Mouse (Mus musculus): ENCODE measurements around the gene Tnfrsf14. TPM values are rescaled to one million over a fixed set of nuclear protein-coding genes. Genes with fewer than 3 reads are reported as not detected.
A peak's percentile ranks its signal among the peaks of the same experiment; 100 is the strongest.

Tnfrsf14 gene
- total and polyA plus RNA-seq, 3 experiments = 8.2 to 13.4 TPM; not detected in 1

- Histone ChIP-seq H3K4me3 (ENCODE audit: control insufficient read depth in 1 of 2, insufficient read depth in 1 of 2, low read depth in 2 of 2, low read length in 2 of 2) (peak within 1 kb of the TSS; percentile 65 to 92), H3K9ac (ENCODE audit: control insufficient read depth, low read depth, low read length, poor library complexity, severe bottlenecking) (peak within 1 kb of the TSS; percentile 85), H3K4me1 (ENCODE audit: control insufficient read depth in 1 of 2, insufficient read depth in 2 of 2, low read length in 2 of 2) (peaks cover 6 to 18% of the 10 kb centered on the region in 2 experiments; a peak in 3 of 4 replicates), H3K36me3 (ENCODE audit: control insufficient read depth in 1 of 2, insufficient read depth in 2 of 2, low read length in 2 of 2) (peaks cover 2 to 15% of the 10 kb centered on the region in 2 experiments), H3K27me3 (ENCODE audit: control insufficient read depth in 1 of 2, insufficient read depth in 2 of 2, low read length in 2 of 2) (peaks cover 0 to 5% of the 10 kb centered on the region in 2 experiments; a peak in 1 of 4 replicates), H3K9me3 (replicated peaks; ENCODE audit: insufficient read depth, low read length) (no peaks in the 10 kb centered on the region), H3K79me2 (ENCODE audit: control insufficient read depth, insufficient read depth, low read length, poor library complexity) (peaks cover 36% of the 10 kb centered on the region), H3K27ac (ENCODE audit: control insufficient read depth, low read depth, low read length) (peak within 1 kb of the TSS; percentile 97)
- TF ChIP-seq HCFC1 (IDR thresholded peaks at IDR 0.05; ENCODE audit: low read depth, low read length) (peak; percentile 91), NRF1 (IDR thresholded peaks at IDR 0.05; ENCODE audit: insufficient read depth, low read depth, low read length, poor library complexity, severe bottlenecking) (peak; percentile 49; the same call in 1 of the 2 replicates), POLR2AphosphoS2 (IDR thresholded peaks at IDR 0.05; ENCODE audit: low read length) (peak; percentile 80), ZMIZ1 (IDR thresholded peaks at IDR 0.05; ENCODE audit: low read depth, low read length) (0 out of 2 replicates have a peak, but pooled peaks have one; percentile 59), CHD2 (IDR thresholded peaks at IDR 0.05; ENCODE audit: low read length) (no peak), ELF1 (IDR thresholded peaks at IDR 0.05; ENCODE audit: low read depth, low read length) (0 out of 2 replicates have a peak, but pooled peaks have one; percentile 12), MXI1 (IDR thresholded peaks at IDR 0.05; ENCODE audit: low read depth, low read length) (peak; percentile 30; the same call in 1 of the 2 replicates), KAT2A (conservative IDR thresholded peaks at IDR 0.05; ENCODE audit: low read depth, low read length) (no peak; the same call in 1 of the 2 replicates), TAL1 (IDR thresholded peaks at IDR 0.05; ENCODE audit: low read length) (no peak), ZC3H11A (IDR thresholded peaks at IDR 0.05; ENCODE audit: low read depth, low read length) (no peak), POLR2A (IDR thresholded peaks at IDR 0.05; ENCODE audit: control insufficient read depth in 1 of 2, insufficient read depth in 1 of 2, low read depth in 1 of 2, low read length in 2 of 2, poor library complexity in 1 of 2) (peak; percentile 69 to 92; a peak in 3 of 4 replicates), TCF12 (IDR thresholded peaks at IDR 0.05; ENCODE audit: low read depth, low read length) (peak; percentile 70), USF1 (IDR thresholded peaks at IDR 0.05; ENCODE audit: low read depth, low read length) (no peak), E2F4 (IDR thresholded peaks at IDR 0.05; ENCODE audit: borderline replicate concordance, low read depth, low read length) (no peak), NELFE (IDR thresholded peaks at IDR 0.05; ENCODE audit: low read depth, low read length) (peak; percentile 85), BHLHE40 (IDR thresholded peaks at IDR 0.05; ENCODE audit: borderline replicate concordance, low read depth, low read length) (no peak), TBP (IDR thresholded peaks at IDR 0.05; ENCODE audit: low read depth, low read length) (peak; percentile 78), MAZ (IDR thresholded peaks at IDR 0.05; ENCODE audit: low read depth, low read length) (peak; percentile 35; the same call in 1 of the 2 replicates)
- DNase-seq (ENCODE audit: low read depth, low spot score) = peak; percentile 93
These were observed 35.7 kb upstream of the Tnfrsf14 start, which contains the start of gene Pank4 for GRCm38 (mm10) chr4:154963901-154964580. Gene Pank4, plus strand, starts transcription at chr4:154964123.

Measured in MEL (cell line).